Mouse (Mus musculus): ENCODE results near the gene Tesk1.
A peak's percentile ranks its signal among the peaks of the same experiment; 100 is the strongest.
"Not testable (repeated sequence)": the region's sequence is repeated elsewhere in the genome, so short reads cannot be mapped to it uniquely, and the experiment has no call there.

Gene Tesk1

DNA sequence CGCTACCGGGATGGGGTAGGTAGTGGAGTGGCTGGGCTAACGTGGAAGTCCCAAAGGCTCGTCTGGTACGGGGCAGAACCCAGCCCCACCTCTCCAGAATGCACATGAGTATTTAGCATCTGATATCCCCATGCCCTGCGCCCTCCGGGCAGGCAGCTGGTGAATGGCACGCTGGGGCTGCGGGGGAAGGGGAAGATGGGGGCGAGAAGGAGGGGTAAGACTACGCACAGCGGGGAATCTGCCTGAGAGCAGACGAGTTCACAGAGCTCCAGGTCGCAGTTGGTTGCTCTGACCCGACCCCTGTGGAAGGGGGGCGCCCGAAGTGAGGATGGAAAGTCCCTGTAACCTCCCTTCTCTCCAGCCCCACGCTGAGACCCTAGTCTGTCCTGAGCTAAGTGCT, 11.7 kb downstream of the Tesk1 start:
- DNase-seq (ENCODE audit: low spot score): no peak

DNA sequence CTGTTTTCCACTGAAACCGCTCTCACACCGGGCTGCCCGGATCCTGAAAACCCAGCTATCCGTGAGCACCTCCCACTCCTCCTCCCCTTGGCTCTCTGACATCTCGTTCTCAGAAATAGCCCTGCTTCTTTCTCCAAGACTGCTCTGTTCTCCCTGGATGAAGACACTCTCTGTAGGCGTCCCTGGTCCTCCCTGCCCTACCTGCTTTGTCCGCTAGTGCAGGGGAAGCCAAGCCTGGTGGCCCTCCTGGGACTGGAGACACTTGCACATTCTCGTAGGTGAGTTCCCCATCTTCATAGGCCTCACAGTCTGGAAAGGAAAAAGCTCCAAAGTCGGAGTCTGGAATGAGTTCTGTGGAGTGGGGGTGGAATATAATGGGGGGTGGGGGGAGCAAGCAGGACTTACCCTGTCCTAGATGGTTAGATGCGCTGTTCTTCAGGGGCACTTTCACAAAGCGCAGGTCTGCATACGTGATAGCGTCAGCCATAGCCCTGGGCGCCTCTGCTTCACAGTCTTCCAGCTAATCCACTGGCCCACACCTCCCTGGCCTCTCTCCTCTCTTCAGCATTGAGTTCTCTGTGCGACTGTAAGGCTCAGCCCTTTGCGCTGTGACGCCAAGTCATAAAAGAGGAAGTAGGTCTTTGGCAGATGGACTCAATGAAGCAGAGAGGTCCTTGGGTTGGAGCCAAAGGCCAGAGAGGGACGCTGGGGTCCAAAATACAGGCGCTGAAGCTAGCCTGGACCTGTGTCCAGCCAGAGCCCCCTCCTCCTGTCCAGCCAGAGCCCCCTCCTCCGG, 12.5 kb downstream of the Tesk1 start, which contains the start of gene Cd72:
Gene Cd72, minus strand, starts transcription at position 588 of the 796 bp plus-strand sequence.
- no peak for DNase-seq (ENCODE audit: low spot score)

DNA sequence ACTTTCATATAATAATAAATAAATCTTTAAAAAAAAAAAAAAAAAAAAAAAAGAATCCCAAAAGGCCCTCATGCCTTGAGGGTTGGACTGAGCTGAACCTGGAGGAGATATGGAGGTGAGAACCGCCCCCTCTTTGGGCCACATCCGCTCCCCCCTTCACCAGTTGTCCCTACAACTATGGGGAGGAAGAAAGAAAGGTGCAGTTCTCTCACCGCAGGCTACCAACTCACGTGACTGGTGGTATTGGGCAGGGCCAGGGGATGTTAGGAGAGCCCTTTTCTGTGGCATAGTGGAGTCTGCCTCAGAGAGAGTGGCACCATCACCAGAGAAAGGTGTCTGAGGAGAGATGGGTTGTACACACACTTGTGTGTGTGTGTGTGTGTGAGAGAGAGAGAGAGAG, 14.7 kb downstream of the Tesk1 start:
- DNase-seq (ENCODE audit: low spot score): no peak

DNA sequence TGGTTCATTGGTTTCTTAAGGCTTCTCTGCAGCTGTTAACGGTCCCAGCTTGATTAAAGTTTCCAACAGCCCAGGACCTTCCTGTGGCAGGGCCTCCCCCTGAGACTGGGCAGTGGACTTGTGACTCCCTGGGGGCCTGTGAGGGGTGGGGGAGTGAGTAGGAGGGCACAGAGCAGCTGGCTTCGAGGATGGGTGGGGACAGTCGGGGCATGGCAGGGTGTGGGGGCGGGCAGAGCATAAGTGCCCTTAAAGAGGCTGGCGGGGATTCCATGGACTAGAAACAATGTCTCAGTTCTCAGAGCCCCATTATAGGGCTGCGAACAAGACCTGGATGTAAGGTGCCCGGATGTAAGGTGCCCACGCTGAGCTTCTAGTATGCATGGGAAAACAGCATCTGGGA, 15.4 kb downstream of the Tesk1 start:
- no peak for DNase-seq (ENCODE audit: low spot score)

DNA sequence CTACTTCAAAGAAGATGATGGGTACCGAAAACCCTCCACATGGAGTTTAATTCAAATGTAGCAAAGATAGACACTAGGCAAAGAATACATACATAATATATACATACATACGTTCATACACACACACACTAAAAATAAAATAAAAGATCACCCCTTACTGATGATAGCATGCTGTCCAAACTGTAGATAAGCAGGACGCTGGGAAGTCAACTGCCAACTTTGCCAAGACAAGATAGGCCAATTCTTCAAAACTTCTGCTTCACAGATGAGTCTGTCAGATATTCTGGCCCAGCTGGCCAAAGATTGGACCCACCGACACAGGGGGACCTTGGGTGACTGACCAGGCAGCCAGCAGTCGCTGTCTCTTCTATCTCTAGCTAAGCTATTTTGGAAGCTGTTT, 21.4 kb downstream of the Tesk1 start:
- DNase-seq (ENCODE audit: low spot score): no peak

DNA sequence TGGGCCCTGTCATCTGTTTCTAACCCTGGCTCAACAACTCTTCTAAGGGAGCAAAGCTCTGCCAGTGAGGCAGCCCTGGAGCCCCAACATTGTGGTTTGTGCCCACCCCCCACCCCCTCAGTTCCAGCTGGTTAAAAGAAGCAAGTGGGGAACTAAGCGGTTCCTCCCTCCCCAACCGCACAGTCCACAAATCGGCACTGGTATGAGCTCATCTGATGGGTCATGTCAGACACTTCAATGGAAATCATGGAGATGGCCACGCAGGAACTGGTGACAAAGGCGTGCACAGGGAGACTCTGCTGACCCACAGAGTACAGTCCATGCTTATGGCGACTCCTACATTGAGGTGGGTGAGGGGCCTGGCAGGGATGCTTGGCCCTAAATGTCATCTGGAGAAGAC, 24.2 kb downstream of the Tesk1 start:
- DNase-seq (ENCODE audit: low spot score): no peak

DNA sequence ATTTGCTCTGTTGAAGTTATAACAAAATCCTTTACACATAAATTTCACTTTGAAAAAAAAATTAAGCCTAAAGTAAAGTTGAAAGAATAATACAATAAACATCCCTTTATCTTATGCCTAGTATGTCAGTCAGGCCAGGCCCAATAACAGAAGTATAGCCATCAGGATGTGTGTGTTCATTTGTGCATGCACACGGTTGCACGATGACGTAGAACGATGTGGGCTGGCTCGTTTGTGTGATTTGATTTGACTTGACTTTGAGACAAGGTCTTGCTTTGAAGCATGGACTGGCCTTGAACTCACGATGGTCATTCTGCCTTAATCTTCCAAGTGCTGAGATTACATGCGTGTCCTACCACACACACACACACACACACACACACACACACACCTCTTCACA, 25.1 kb downstream of the Tesk1 start:
- DNase-seq (ENCODE audit: low spot score): no peak

DNA sequence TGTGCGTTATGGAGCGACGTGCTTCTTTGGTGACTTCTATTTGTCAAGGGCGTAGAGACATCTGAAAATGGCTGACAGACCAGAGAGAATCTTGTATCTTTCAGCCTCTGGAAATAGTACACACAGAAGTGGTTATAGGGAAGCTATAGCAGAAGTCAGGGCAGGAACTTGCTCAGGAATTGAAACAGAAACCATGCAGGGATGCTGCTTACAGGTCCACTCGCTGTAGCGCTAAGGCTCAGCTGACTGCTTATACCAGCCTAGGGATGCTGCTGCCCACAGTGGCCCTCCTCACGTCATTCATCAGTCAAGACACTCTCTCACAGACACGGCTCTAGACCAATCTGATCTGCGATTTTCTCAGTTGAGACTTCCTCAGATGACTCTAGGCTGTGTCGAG, 28.6 kb downstream of the Tesk1 start:
- DNase-seq (ENCODE audit: low spot score): no peak

DNA sequence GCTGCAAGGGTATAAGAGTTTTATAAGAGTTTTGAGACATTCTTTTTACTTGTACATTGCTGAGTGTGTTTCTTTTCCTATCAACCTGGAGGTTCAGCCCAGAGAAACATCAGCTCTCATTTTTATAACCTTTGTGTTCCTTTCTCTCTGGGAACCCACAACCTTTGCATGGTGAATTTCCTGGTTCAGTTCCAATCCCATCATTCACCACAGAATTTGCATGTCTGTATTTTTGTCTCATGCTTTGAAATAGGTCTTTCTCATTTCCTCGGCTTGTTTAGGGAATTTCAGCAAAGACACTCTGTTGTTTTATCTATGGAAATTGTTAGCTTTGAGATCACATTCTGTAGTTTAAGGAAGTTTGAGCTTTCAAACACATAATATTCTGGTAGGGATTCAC, 31.9 kb downstream of the Tesk1 start:
- DNase-seq (ENCODE audit: low spot score): no peak

DNA sequence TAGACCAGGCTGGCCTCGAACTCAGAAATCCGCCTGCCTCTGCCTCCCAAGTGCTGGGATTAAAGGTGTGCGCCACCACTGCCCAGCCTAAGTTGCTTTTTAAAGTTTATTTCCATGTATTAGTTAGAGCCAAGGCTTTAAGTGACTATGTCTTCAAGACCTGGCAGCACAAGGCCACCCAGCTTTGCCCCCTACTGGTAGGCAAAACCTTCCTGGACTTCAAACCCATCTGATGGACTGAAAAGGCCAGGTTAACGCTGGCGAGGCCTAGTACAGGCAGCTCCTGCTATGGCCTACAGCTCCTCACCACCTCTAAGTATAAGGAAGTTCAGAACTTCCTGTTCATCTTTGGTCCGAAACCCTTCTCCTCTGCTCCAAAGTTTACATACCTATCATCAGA, 34.9 kb downstream of the Tesk1 start:
- no peak for DNase-seq (ENCODE audit: low spot score)

DNA sequence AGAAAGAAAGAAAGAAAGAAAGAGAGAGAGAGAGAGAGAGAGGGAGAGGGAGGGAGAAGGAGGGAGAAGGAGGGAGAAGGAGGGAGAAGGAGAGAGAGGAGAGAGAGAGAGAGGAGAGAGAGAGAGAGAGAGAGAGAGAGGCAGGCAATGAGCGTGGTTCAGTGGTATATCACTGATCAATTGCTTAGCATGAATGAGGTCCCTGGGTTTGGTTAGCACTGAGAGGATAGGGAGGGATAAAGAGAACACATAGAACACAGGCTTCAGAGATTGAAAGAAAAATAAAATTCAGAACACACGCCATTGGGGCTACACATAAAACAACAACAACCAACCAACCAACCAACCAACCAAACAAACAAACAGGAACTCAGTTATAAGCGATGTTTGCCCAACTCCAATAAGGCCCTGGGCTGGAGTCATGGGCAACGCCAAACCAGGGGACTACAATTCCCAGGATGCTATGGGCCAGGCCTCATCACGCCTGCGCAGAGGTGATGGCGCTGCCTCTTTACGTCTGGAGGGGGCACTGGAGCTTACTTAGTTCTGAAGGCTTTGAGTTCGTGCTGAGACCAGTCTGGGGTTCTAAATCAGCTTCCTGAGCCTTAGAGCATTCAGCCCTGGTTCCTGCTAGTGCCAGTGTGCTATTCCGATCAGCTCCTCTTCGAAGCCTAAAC, 36.3 kb downstream of the Tesk1 start:
- DNase-seq (ENCODE audit: low spot score): no peak

DNA sequence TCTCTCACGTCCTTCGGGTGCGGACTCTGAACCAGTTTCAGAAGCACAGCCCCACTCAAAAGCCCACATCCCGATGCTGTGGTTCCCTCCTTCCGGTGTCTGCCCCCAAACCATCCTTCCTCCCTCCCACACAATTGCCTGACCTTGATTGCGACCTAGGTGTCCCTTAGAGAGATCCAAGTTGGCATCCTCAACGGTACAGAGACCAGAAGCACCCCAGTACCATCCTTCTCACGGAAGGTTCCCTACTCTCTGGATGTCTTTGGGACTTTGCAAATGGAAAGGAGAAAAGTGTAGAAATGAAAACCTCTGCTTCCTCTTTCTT, 36.8 kb downstream of the Tesk1 start:
- DNase-seq (ENCODE audit: low spot score): no peak

DNA sequence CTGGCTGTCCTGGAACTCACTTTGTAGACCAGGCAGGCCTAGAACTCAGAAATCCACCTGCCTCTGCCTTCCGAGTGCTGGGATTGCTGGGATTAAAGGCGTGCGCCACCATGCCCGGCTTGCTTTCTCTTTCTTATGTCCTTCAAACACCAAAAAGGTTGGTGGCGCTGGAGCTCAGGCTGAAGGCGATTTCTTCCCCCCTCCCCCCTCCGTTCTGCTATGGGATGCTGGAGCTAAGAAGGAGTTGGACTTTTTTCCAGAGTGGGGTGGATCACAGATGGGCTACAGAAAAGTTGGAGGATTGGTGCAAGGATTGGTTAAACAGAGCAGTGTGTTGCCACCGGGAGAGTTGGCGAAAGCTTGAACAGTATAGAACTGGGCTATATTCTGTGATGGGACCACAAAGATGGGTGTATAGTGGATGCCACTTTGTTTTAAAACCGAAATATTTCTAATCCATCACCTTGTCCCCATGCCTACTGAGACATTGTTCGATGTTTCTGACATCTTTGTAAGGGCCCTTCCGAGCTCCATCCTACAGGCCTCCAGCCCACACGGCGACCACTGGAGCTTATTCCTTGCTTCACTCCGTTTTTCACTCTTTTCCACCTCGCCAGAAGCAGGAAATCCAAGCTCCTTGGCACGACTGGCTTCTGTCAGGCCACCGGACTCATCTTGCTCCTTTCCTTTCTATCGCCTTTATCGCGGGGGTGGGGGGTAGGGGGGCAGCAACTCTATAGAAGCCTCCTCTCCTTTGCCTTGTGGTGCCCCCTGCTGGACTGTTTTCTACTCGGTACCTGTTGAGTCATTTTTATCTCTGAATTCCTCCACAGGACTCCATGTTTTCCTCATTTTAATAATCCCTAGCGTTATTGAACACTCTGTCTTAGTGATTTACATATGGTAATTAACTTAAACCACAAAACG, 37.4 kb downstream of the Tesk1 start:
- peak; percentile 49 for DNase-seq (ENCODE audit: low spot score)

DNA sequence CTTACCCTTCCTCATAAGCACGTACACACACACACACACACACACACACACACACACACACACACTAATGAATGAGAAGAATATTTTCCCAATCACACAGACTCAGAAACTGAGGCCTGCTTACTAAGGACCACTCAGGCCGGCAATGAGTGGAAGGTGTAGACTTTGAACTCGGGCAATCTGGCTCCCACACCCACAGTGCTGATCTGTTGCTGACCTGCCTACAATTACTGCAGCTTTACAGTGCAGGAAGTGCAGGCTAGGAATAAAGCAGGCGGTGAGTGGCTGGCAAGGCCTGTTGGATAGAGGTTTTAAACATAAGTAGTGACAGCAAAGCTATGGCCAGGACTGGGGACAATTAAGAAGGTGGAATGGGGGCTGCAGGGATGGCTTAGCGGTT, 39.2 kb downstream of the Tesk1 start:
- no peak for DNase-seq (ENCODE audit: low spot score)

DNA sequence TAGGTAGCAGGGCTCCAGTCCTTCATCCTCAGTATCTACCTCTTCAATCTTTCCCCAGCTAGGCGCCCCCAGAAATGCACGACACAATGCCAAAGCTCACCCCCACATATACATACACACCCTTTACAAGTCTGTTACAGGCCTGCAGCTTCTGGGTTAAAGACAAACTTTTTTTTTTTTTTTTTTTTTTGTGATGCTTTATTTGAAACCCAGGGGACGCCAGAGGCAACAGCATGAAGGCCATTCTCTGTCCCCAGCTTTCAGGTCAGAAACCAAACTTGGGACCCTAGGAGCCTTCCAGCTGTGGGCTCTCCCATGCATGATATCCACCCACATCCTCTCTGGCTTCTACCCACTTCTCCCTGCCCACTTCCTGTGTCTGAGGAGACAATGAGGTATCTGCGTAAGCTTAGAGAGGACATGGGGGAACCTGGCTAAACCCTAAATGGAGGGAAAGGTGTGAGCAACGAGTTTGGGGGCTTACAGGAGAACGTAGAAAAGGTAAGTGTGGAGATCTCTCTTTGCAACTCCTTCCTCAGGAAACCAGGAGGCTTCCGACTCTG, 40.2 kb downstream of the Tesk1 start:
- no peak for DNase-seq (ENCODE audit: low spot score)

DNA sequence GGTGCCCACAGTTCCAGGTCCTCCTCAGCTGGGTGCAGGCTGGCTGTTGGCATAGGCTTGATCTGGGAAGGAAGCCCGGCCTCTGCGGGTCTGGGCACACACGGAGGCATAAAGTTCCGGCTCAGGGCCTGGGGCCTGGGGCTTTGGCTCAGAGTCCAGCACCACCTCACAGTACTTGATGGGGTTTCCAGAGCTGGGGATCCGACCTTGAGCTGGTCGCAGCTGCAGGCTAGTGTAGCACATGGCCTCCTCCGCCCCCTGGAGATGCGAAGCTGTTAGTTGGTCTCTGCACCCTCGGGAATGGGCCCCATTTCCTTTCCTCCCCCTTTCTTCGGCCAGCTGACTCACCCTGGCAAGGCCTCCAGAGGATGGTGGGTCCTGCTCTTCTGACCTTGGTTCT, 40.9 kb downstream of the Tesk1 start:
- no peak for DNase-seq (ENCODE audit: low spot score)

DNA sequence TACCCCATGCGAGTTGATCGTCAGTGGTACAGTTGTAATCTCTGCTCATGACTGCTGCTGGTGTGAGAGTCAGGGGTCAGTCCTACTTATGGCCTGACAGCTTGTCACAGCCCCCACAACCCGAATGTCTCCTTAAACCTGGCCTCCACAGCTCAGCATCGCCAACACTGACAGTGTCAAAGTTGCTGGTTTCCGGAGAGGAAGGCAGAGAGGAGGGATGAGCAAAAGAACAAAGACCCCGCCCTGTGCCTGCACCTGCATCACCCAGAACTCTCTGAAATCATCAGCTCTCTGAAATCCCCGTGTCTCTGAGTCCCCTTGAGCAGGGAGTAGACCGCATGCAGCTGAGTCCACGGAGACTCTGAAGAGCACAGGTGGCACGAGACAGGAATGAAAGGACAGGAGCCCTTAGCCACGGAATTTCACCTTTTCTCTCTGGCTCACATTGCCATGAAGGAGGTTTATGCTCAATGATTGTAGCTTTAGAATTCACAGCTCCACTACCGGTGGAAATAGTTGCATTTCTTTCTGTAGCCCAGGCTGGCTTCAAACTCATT, 41.9 kb downstream of the Tesk1 start, which contains the start of gene Sit1:
Gene Sit1, minus strand, starts transcription at position 200 of the 557 bp plus-strand sequence.
- DNase-seq (ENCODE audit: low spot score): no peak

DNA sequence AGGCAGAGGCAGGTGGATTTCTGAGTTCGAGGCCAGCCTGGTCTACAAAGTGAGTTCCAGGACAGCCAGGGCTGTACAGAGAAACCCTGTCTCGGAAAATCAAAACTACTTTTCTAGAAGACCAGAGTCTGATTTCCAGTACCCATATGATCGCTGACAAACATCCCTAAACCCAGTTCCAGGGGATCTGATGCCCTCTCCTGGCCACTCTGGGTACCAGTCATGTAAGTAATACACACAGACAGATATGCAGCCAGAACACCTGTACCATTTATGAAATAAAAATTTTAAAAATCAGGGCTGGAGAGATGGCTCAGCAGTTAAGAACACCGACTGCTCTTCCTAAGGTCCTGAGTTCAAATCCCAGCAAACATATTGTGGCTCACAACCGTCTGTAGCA, 43.9 kb downstream of the Tesk1 start:
- not testable (repeated sequence) for DNase-seq (ENCODE audit: low spot score)

DNA sequence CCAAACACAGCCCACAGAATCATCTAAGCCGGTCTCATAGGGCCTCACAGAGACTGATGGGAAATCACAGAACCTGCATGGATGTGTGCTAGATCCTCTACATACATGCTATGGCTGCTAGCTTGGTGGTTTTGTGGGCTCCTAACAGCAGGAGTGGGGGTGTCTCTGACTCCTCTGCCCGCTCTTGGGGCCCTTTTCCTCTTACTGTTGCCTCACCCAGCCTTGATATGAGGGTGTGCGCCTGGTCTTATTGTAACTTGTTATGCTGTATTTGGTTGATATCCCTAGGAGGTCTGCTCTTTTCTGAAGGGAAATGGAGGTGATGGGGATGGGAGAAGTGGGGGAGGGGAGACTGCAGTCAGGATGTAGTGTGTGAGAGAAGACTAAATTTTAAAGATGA, 47.9 kb downstream of the Tesk1 start:
- no peak for DNase-seq (ENCODE audit: low spot score)

DNA sequence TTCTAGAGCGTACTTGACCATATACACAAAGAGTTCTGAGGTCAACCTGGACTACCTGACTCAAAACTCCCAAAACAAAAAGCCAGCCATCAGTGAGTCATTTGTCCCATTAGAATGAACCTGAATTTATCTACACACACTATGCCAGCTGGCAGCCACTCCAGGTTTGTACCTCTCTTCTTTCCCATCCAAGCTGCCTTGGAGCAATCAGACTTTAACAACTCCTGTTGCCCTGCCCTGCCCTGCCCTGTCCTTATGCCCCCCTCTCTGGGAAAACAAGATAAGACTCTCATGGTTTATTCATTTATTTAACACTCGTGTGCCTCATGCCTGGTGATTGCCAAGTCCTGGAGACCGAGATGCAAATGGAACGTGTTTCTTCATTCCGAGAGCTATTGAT, 49.1 kb downstream of the Tesk1 start:
- no peak for DNase-seq (ENCODE audit: low spot score)

DNA sequence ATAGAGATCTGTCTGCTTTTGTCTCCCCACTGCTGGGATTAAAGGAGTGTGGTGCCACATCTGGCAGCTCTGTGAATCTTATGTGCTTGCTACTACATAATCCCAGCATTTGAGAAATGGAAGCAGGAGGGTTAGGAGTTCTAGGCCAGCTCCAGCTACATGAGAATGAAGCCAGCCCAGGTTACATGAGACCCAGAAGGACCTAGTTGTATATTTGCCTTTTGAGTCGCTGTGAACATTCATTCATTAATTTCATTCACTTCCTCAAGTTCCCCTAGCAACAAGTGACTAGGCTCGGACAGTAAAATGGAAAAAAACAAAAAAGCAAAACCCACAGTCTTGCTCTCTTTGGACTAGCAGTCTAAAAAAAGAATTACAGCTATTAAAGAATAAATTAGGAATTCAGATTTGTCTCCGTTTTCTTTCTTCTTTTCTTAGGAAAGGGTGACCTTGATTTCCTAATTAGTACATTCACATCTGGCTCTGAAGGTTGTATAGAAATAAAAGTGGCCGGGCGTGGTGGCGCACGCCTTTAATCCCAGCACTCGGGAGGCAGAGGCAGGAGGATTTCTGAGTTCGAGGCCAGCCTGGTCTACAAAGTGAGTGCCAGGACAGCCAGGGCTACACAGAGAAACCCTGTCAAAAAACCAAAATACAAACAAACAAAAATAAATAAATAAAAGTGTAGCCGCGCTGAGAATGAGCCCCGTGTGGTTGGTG, 50.5 kb downstream of the Tesk1 start:
- DNase-seq (ENCODE audit: low spot score): no peak
